Mouse (Mus musculus): Measurements from ENCODE around the gene Tmem232. TPM values are rescaled to one million over a fixed set of nuclear protein-coding genes. Genes with fewer than 3 reads are reported as not detected.

Gene Tmem232
- polyA plus RNA-seq, 1 experiment from 2014 or later: 1.9 TPM

DNA sequence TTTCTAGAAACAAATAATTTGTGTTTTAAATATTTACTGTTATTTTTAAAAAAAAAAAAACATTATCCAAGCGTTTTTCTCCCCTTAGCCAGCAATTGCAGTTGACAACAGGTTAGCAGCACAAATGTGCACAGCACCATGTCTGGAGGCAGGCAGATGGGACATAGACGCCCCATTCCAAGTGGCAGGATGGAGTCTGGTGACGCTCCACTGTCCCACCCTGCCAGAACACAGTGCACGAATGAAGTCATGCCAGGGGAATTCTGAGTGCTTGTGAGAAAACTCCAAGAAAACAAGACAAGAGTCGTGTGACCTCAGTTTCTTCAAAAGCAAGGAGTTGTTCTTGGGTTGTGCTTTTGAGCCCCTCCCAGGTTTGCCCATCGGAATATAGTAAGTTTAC is 22.8 kb upstream of the Tmem232 start:
- no peak for ATAC-seq (ENCODE audit: low read depth)
- H3K9me3 ChIP-seq (ENCODE audit: control insufficient read depth, low read length): no peaks in the 10 kb centered on the region
- no peaks in the 10 kb centered on the region for H3K4me1 ChIP-seq (ENCODE audit: control insufficient read depth, insufficient read depth, low read length)
- H3K36me3 ChIP-seq (ENCODE audit: control insufficient read depth, insufficient read depth, low read length): no peaks in the 10 kb centered on the region
- H3K4me2 ChIP-seq (ENCODE audit: low read depth, low read length): no peak overlapping the region
- H3K9ac ChIP-seq (replicated peaks; ENCODE audit: low read depth, low read length): no peak overlapping the region
- no peak overlapping the region for H3K27ac ChIP-seq (ENCODE audit: low read depth, low read length)
- no peaks in the 10 kb centered on the region for H3K27me3 ChIP-seq (ENCODE audit: control insufficient read depth, insufficient read depth, low read length)
- WGBS: 65% methylated on average over 6 of the region's 6 CpGs
- H3K4me3 ChIP-seq (ENCODE audit: low read depth, low read length): no peak overlapping the region

DNA sequence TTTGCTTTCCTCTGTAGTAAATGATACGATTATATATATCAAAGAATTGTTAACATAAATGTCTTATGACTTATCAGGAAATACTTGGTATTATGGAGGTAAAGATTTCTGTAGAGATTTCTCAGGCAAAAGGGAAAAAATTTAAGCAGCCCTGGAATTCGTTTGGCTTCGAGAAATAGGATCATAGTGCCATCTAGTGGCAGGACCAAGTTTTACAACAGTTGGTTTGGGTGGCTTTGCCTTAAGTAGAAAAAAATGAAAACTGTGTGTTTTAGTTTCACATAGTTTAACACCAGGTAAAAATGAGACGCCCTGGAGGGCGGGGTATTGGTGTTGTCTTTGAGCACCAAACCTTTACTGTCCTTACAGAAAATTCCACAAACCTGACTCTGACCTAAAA is 22.2 kb upstream of the Tmem232 start:
- no peaks in the 10 kb centered on the region for H3K36me3 ChIP-seq (ENCODE audit: control insufficient read depth, insufficient read depth, low read length)
- H3K9ac ChIP-seq (replicated peaks; ENCODE audit: low read depth, low read length): no peak overlapping the region
- ATAC-seq (ENCODE audit: low read depth): no peak
- H3K4me2 ChIP-seq (ENCODE audit: low read depth, low read length): no peak overlapping the region
- H3K4me3 ChIP-seq (ENCODE audit: low read depth, low read length): no peak overlapping the region
- no peaks in the 10 kb centered on the region for H3K9me3 ChIP-seq (ENCODE audit: control insufficient read depth, low read length)
- WGBS: 5% methylated on average over 5 of the region's 5 CpGs
- H3K27me3 ChIP-seq (ENCODE audit: control insufficient read depth, insufficient read depth, low read length): no peaks in the 10 kb centered on the region
- no peaks in the 10 kb centered on the region for H3K4me1 ChIP-seq (ENCODE audit: control insufficient read depth, insufficient read depth, low read length)
- H3K27ac ChIP-seq (ENCODE audit: low read depth, low read length): no peak overlapping the region

DNA sequence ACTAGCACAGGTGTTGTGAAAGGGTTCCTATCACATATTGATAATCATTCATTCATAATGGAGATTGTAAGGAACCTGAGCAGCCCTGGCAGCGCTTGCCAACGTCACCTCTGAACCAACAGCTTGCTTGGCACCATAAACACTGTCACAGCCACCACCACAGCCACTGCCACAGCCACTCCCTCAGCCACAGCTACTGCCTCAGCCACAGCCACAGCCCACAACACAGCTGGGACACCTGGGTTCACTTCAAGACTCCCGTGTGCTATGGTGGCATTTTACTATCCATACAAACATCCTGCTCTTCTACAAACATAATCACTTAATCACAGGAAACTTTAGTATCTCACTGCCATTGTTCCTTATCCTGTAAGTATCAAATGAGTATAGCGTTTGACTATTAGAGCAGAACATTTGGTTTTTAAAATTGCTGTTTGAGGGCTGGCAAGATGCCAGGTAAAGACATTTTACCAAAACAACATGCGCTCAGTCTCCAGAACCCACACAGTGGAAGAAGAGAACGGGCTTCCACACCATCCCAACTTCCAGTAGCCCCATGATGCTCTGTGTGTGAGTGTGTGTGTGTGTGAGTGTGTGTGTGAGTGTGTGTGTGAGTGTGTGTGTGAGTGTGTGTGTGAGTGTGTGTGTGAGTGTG is 20.9 kb upstream of the Tmem232 start:
- no peak overlapping the region for H3K4me2 ChIP-seq (ENCODE audit: low read depth, low read length)
- H3K9me3 ChIP-seq (ENCODE audit: control insufficient read depth, low read length): no peaks in the 10 kb centered on the region
- H3K4me1 ChIP-seq (ENCODE audit: control insufficient read depth, insufficient read depth, low read length): no peaks in the 10 kb centered on the region
- no peak overlapping the region for H3K4me3 ChIP-seq (ENCODE audit: low read depth, low read length)
- H3K27ac ChIP-seq (ENCODE audit: low read depth, low read length): no peak overlapping the region
- no peak overlapping the region for H3K9ac ChIP-seq (replicated peaks; ENCODE audit: low read depth, low read length)
- 76% methylated on average over 6 of the region's 6 CpGs for WGBS
- no peaks in the 10 kb centered on the region for H3K27me3 ChIP-seq (ENCODE audit: control insufficient read depth, insufficient read depth, low read length)
- H3K36me3 ChIP-seq (ENCODE audit: control insufficient read depth, insufficient read depth, low read length): no peaks in the 10 kb centered on the region
- ATAC-seq (ENCODE audit: low read depth): no peak

DNA sequence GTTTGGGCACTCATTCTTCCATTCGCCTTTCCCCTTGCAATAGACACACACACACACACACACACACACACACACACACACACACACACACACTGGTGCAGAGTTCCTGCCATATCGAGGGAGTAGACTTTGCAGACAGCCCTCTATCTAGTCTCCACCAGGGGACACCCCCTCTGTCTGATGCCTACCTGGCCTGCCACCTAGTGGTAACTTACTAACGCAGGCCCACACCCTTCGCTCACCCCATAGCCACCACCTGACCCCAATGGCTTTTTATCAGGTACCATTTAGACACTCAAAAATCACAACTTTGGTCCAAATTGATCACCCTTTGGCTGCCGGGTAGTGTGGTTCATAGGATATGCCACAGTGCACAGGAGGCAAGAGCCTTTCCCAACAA is 18.7 kb upstream of the Tmem232 start:
- Histone ChIP-seq H3K9me3 (ENCODE audit: control insufficient read depth, low read length) (no peaks in the 10 kb centered on the region), H3K9ac (replicated peaks; ENCODE audit: low read depth, low read length) (no peak overlapping the region), H3K27ac (ENCODE audit: low read depth, low read length) (no peak overlapping the region), H3K27me3 (ENCODE audit: control insufficient read depth, insufficient read depth, low read length) (no peaks in the 10 kb centered on the region), H3K4me2 (ENCODE audit: low read depth, low read length) (no peak overlapping the region), H3K36me3 (ENCODE audit: control insufficient read depth, insufficient read depth, low read length) (no peaks in the 10 kb centered on the region), H3K4me1 (ENCODE audit: control insufficient read depth, insufficient read depth, low read length) (no peaks in the 10 kb centered on the region), H3K4me3 (ENCODE audit: low read depth, low read length) (no peak overlapping the region)
- 50% methylated on average over 5 of the region's 5 CpGs for WGBS
- 0 out of 2 replicates have a peak, but pooled peaks have one; percentile 35 for ATAC-seq (ENCODE audit: low read depth)

DNA sequence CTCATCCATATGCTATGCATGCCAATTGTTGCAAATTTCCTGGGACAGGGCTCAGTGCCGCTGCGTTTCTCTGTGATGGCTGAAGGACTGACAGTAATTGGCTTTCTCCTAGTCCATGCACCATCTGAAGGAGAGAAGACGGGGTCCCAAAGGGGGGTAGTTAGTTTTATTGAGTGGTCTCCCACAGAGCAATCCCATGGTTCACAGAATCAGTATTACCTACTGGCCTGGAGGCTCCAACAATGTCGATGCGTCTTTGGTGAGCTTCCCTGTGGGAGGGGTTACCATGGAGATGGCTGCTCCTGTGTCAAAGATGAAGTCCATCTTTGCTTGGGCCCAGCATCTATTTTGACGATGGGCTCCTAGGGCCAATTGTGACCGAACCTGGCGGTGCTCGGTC is 18.2 kb upstream of the Tmem232 start:
- H3K4me2 ChIP-seq (ENCODE audit: low read depth, low read length): no peak overlapping the region
- no peaks in the 10 kb centered on the region for H3K27me3 ChIP-seq (ENCODE audit: control insufficient read depth, insufficient read depth, low read length)
- no peak overlapping the region for H3K4me3 ChIP-seq (ENCODE audit: low read depth, low read length)

DNA sequence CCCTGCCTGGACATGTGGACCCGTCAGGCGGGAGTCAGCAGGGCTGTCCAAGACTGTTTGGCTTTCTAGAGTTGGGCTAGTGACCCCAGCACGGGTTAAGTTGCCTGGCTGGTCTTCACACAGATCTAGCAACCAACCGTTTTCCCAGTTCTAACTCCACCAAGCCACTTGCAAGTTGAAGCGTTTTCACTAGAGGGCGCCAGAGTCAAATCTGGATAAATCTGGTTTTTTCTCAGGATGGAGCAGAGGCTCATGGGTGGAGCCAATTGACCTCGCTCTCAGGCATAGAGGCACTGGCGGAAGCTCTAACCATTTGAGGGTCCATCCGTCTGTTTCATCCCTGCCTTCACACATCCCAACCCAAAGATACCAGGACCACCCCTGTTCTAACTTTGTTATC is 17.6 kb upstream of the Tmem232 start:
- Histone ChIP-seq H3K36me3 (ENCODE audit: control insufficient read depth, insufficient read depth, low read length) (no peaks in the 10 kb centered on the region), H3K9me3 (ENCODE audit: control insufficient read depth, low read length) (no peaks in the 10 kb centered on the region), H3K4me3 (ENCODE audit: low read depth, low read length) (no peak overlapping the region), H3K27ac (ENCODE audit: low read depth, low read length) (no peak overlapping the region), H3K4me2 (ENCODE audit: low read depth, low read length) (no peak overlapping the region), H3K4me1 (ENCODE audit: control insufficient read depth, insufficient read depth, low read length) (no peaks in the 10 kb centered on the region), H3K9ac (replicated peaks; ENCODE audit: low read depth, low read length) (no peak overlapping the region), H3K27me3 (ENCODE audit: control insufficient read depth, insufficient read depth, low read length) (no peaks in the 10 kb centered on the region)
- ATAC-seq (ENCODE audit: low read depth): peak; percentile 47
- WGBS: 41% methylated on average over 9 of the region's 9 CpGs

More for the DNA sequence above, 18.2 kb upstream of the Tmem232 start:
- ATAC-seq (ENCODE audit: low read depth): 0 out of 2 replicates have a peak, but pooled peaks have one; percentile 50
- no peaks in the 10 kb centered on the region for H3K4me1 ChIP-seq (ENCODE audit: control insufficient read depth, insufficient read depth, low read length)
- H3K9me3 ChIP-seq (ENCODE audit: control insufficient read depth, low read length): no peaks in the 10 kb centered on the region
- H3K9ac ChIP-seq (replicated peaks; ENCODE audit: low read depth, low read length): no peak overlapping the region
- no peaks in the 10 kb centered on the region for H3K36me3 ChIP-seq (ENCODE audit: control insufficient read depth, insufficient read depth, low read length)
- H3K27ac ChIP-seq (ENCODE audit: low read depth, low read length): no peak overlapping the region
- 52% methylated on average over 9 of the region's 9 CpGs for WGBS

DNA sequence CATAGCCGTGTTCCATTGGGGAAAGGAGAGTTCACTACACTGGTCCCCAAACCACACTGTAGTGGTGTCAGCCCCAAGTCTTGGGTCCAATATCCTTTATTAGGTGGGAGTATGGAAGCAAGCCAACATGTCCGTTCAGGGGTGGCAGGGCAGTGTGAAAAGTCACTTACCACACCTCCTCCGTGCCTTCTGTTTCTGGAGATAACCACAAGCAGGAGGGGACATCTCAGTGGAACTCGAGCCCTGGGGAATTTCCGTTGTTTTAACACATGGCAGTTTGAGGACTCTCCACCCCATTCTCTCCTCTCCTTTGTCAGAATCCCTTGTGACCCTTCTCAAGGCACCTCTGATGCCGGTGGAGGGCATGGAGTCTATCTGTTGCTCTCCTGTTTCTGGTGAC is 16.6 kb upstream of the Tmem232 start:
- Histone ChIP-seq H3K4me2 (ENCODE audit: low read depth, low read length) (no peak overlapping the region), H3K4me3 (ENCODE audit: low read depth, low read length) (no peak overlapping the region), H3K9ac (replicated peaks; ENCODE audit: low read depth, low read length) (no peak overlapping the region), H3K27ac (ENCODE audit: low read depth, low read length) (no peak overlapping the region), H3K36me3 (ENCODE audit: control insufficient read depth, insufficient read depth, low read length) (no peaks in the 10 kb centered on the region), H3K4me1 (ENCODE audit: control insufficient read depth, insufficient read depth, low read length) (no peaks in the 10 kb centered on the region), H3K9me3 (ENCODE audit: control insufficient read depth, low read length) (no peaks in the 10 kb centered on the region), H3K27me3 (ENCODE audit: control insufficient read depth, insufficient read depth, low read length) (no peaks in the 10 kb centered on the region)
- no peak for ATAC-seq (ENCODE audit: low read depth)
- WGBS: 83% methylated on average over 6 of the region's 6 CpGs

DNA sequence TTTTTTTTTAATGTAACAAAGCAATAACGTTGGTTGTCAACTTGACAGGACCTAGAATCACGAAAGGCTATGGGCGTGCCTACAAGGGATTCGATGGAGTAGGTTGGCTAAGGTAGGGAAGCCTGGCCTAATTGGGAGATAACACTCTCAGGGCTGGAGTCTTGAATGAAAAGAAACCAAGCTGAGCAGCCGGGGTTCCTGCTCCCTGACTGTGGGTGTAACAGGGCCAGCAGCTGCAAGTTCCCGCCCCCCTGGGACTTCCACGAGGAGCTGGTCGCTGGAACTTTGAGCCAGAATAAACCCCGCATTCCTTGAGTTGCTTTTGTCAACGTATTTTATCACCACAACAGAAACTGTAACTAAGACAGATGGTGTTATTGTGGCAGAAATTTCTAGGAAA is 16.2 kb upstream of the Tmem232 start:
- no peak overlapping the region for H3K9ac ChIP-seq (replicated peaks; ENCODE audit: low read depth, low read length)
- no peak overlapping the region for H3K4me3 ChIP-seq (ENCODE audit: low read depth, low read length)
- H3K36me3 ChIP-seq (ENCODE audit: control insufficient read depth, insufficient read depth, low read length): no peaks in the 10 kb centered on the region
- H3K4me2 ChIP-seq (ENCODE audit: low read depth, low read length): no peak overlapping the region
- WGBS: 70% methylated on average over 10 of the region's 10 CpGs
- no peaks in the 10 kb centered on the region for H3K9me3 ChIP-seq (ENCODE audit: control insufficient read depth, low read length)
- H3K27me3 ChIP-seq (ENCODE audit: control insufficient read depth, insufficient read depth, low read length): no peaks in the 10 kb centered on the region
- no peak overlapping the region for H3K27ac ChIP-seq (ENCODE audit: low read depth, low read length)
- H3K4me1 ChIP-seq (ENCODE audit: control insufficient read depth, insufficient read depth, low read length): no peaks in the 10 kb centered on the region
- no peak for ATAC-seq (ENCODE audit: low read depth)

DNA sequence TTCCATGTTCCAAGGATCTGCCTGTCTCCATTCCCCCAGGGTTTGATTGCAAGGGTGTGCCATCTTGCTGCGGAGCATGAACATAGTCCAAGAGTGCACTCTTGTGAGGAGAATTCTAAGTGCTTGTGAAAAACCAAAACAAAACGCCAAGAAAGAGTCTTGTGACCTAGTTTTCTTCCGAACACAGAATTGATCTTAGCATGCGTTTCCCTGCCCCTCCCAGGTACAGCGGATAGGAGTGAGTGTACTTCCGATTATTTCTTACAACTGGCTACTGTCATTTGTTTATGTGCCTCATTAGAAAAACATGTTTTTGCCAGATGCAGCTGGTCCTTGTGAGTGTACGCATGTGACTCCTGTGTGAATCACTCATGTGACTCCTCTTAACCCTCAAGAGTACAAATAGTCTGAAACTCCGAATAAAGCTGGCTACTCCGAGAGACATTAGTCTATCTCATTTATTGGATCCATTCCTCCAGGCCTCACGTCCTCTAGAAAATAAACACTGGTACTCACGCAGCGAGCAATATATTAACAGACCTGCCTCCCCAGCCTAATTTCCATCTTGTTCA is 11.9 kb upstream of the Tmem232 start:
- H3K4me2 ChIP-seq (ENCODE audit: low read depth, low read length): no peak overlapping the region
- H3K9ac ChIP-seq (replicated peaks; ENCODE audit: low read depth, low read length): no peak overlapping the region
- H3K27me3 ChIP-seq (ENCODE audit: control insufficient read depth, insufficient read depth, low read length): no peaks in the 10 kb centered on the region
- no peaks in the 10 kb centered on the region for H3K36me3 ChIP-seq (ENCODE audit: control insufficient read depth, insufficient read depth, low read length)
- no peak overlapping the region for H3K4me3 ChIP-seq (ENCODE audit: low read depth, low read length)
- no peaks in the 10 kb centered on the region for H3K4me1 ChIP-seq (ENCODE audit: control insufficient read depth, insufficient read depth, low read length)
- H3K9me3 ChIP-seq (ENCODE audit: control insufficient read depth, low read length): no peaks in the 10 kb centered on the region
- ATAC-seq (ENCODE audit: low read depth): no peak
- H3K27ac ChIP-seq (ENCODE audit: low read depth, low read length): no peak overlapping the region
- 82% methylated on average over 12 of the region's 12 CpGs for WGBS
